Comparison of ENCODE assay signal across 21 mouse cellular contexts in the genomic region with DNA sequence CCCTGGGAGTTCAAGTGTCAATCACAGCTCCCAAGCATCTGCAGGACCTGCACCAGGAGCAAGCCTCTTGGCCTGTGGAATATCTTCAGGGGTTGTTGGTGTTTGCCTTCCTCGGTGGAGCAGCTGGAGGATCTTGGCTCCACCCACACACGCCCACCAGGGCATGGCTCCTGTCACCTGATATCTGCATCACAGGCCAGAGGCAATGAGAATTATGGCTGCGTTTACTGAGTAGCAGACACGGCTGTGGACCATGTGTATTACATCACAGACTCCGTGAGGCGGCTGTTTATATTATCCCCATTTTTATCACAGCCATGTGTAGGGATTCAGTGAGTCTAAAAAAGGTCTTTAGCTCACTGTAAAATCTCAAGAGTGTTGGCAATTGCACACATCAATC. TPM values are rescaled to one million over a fixed set of nuclear protein-coding genes. Genes with fewer than 3 reads are reported as not detected.
DNase-seq lines count a peak whose midpoint lies in the region; ATAC-seq and TF ChIP-seq lines count a peak whose summit lies in the region.
"Had no signal": no experiment of that assay in that cellular context is flagged by ENCODE, and none has a peak within 500 bp of the region (broad histone marks: within the 10 kb centered on the region; RNA-seq: fewer than 3 reads in every experiment).

No protein-coding gene starts in this region.

- no peak for TF ChIP-seq CTCF in intestine, postnatal 0 days (IDR thresholded peaks at IDR 0.05; ENCODE audit: low read depth)

- peak overlapping the region; percentile 38; the same call in 1 of the 2 replicates for H3K27ac ChIP-seq in intestine, embryonic 14.5 days (ENCODE audit: low read depth)
- no peak overlapping the region for H3K27ac ChIP-seq in intestine, postnatal 0 days (ENCODE audit: low read depth, low read length)
- H3K27ac ChIP-seq in lung, embryonic 16.5 days (ENCODE audit: low read length), result peak overlapping the region; percentile 52; the same call in 1 of the 2 replicates
- H3K27ac ChIP-seq in intestine, embryonic 16.5 days (ENCODE audit: low read length), result no peak overlapping the region
- peak overlapping the region; percentile 58; the same call in 1 of the 2 replicates for H3K27ac ChIP-seq in stomach, embryonic 16.5 days (ENCODE audit: low read length)
- H3K27ac ChIP-seq: hindbrain, postnatal 0 days; midbrain, embryonic 13.5 days had no signal

- no peak overlapping the region for H3K4me2 ChIP-seq in intestine, embryonic 14.5 days (ENCODE audit: low read length)
- no peak overlapping the region for H3K4me2 ChIP-seq in intestine, postnatal 0 days (replicated peaks; ENCODE audit: low read depth)
- no peak overlapping the region for H3K4me2 ChIP-seq in lung, embryonic 16.5 days (ENCODE audit: low read depth, low read length)
- no peak overlapping the region for H3K4me2 ChIP-seq in intestine, embryonic 16.5 days (ENCODE audit: low read depth, low read length)
- no peak overlapping the region for H3K4me2 ChIP-seq in stomach, embryonic 16.5 days (ENCODE audit: low read depth, low read length)
- H3K4me2 ChIP-seq: heart, embryonic 11.5 days; midbrain, embryonic 13.5 days had no signal

- ATAC-seq in intestine, embryonic 14.5 days (replicated peaks; ENCODE audit: low FRiP score, low TSS enrichment, low read depth), result peak; percentile 83
- ATAC-seq in intestine, postnatal 0 days, result no peak
- ATAC-seq in lung, embryonic 16.5 days (ENCODE audit: low read depth), result peak; percentile 53
- peak; percentile 74 for ATAC-seq in intestine, embryonic 16.5 days
- ATAC-seq in stomach, embryonic 16.5 days (ENCODE audit: insufficient read depth, low FRiP score), result peak; percentile 92
- ATAC-seq: forebrain, embryonic 16.5 days; hindbrain, postnatal 0 days; midbrain, embryonic 13.5 days had no signal

- H3K4me3 ChIP-seq in intestine, embryonic 14.5 days (ENCODE audit: low read depth, low read length), result no peak overlapping the region
- no peak overlapping the region for H3K4me3 ChIP-seq in intestine, postnatal 0 days (ENCODE audit: low read depth, low read length)
- no peak overlapping the region for H3K4me3 ChIP-seq in lung, embryonic 16.5 days (ENCODE audit: low read length)
- H3K4me3 ChIP-seq in intestine, embryonic 16.5 days (ENCODE audit: low read length), result no peak overlapping the region
- no peak overlapping the region for H3K4me3 ChIP-seq in stomach, embryonic 16.5 days (replicated peaks; ENCODE audit: low read length)
- H3K4me3 ChIP-seq: midbrain, embryonic 13.5 days had no signal

- no peaks in the 10 kb centered on the region for H3K36me3 ChIP-seq in intestine, embryonic 14.5 days (ENCODE audit: control insufficient read depth, insufficient read depth, low read length)
- no peaks in the 10 kb centered on the region for H3K36me3 ChIP-seq in intestine, postnatal 0 days (ENCODE audit: control insufficient read depth, insufficient read depth)
- H3K36me3 ChIP-seq in lung, embryonic 16.5 days (ENCODE audit: control insufficient read depth, insufficient read depth, low read length), result no peaks in the 10 kb centered on the region
- no peaks in the 10 kb centered on the region for H3K36me3 ChIP-seq in intestine, embryonic 16.5 days (ENCODE audit: control insufficient read depth, insufficient read depth, low read length)
- no peaks in the 10 kb centered on the region for H3K36me3 ChIP-seq in stomach, embryonic 16.5 days (ENCODE audit: control insufficient read depth, insufficient read depth, low read length)
- H3K36me3 ChIP-seq: midbrain, embryonic 13.5 days had no signal

- DNase-seq in intestine, embryonic 14.5 days (ENCODE audit: low spot score), result peak; percentile 65
- DNase-seq in lung, postnatal 14 days, result no peak
- no peak for DNase-seq in adrenal gland, postnatal 36 days
- no peak for DNase-seq in layer of hippocampus, adult 8-10 months (ENCODE audit: low spot score in 2 of 2)
- DNase-seq: cerebellum, adult 11 months; cerebellum, postnatal 36 days; layer of hippocampus, postnatal 36 days; lung, postnatal 10 days; right cerebral cortex, postnatal 14 days had no signal

- H3K4me1 ChIP-seq in intestine, embryonic 14.5 days (replicated peaks; ENCODE audit: control insufficient read depth, insufficient read depth, low read length), result peaks cover 19% of the 10 kb centered on the region
- H3K4me1 ChIP-seq in intestine, postnatal 0 days (replicated peaks; ENCODE audit: control insufficient read depth, insufficient read depth, low read length), result no peaks in the 10 kb centered on the region
- H3K4me1 ChIP-seq in lung, embryonic 16.5 days (replicated peaks; ENCODE audit: control insufficient read depth, insufficient read depth, low read length), result peaks cover 10% of the 10 kb centered on the region
- H3K4me1 ChIP-seq in intestine, embryonic 16.5 days (ENCODE audit: control insufficient read depth, insufficient read depth, low read length), result peaks cover 8% of the 10 kb centered on the region
- H3K4me1 ChIP-seq in stomach, embryonic 16.5 days (ENCODE audit: control insufficient read depth, insufficient read depth, low read length), result peaks cover 13% of the 10 kb centered on the region
- H3K4me1 ChIP-seq: midbrain, embryonic 13.5 days had no signal

- 21% methylated on average over 6 of the region's 6 CpGs for WGBS in intestine, embryonic 14.5 days
- 20% methylated on average over 6 of the region's 6 CpGs for WGBS in intestine, postnatal 0 days
- 17% methylated on average over 6 of the region's 6 CpGs for WGBS in lung, embryonic 16.5 days
- WGBS in intestine, embryonic 16.5 days, result 26% methylated on average over 6 of the region's 6 CpGs
- 24% methylated on average over 6 of the region's 6 CpGs for WGBS in stomach, embryonic 16.5 days

- no peak overlapping the region for H3K9ac ChIP-seq in intestine, embryonic 14.5 days (ENCODE audit: low read length)
- no peak overlapping the region for H3K9ac ChIP-seq in intestine, postnatal 0 days (ENCODE audit: low read depth, low read length)
- H3K9ac ChIP-seq in lung, embryonic 16.5 days (ENCODE audit: low read length), result no peak overlapping the region
- no peak overlapping the region for H3K9ac ChIP-seq in intestine, embryonic 16.5 days (ENCODE audit: low read depth, low read length)
- no peak overlapping the region for H3K9ac ChIP-seq in stomach, embryonic 16.5 days (ENCODE audit: low read length)
- H3K9ac ChIP-seq: midbrain, embryonic 13.5 days had no signal

- no peaks in the 10 kb centered on the region for H3K9me3 ChIP-seq in intestine, embryonic 14.5 days (ENCODE audit: control insufficient read depth, low read length)
- no peaks in the 10 kb centered on the region for H3K9me3 ChIP-seq in intestine, postnatal 0 days (ENCODE audit: control insufficient read depth)
- no peaks in the 10 kb centered on the region for H3K9me3 ChIP-seq in lung, embryonic 16.5 days (ENCODE audit: control insufficient read depth, low read length)
- H3K9me3 ChIP-seq in intestine, embryonic 16.5 days (ENCODE audit: control insufficient read depth, low read length), result no peaks in the 10 kb centered on the region
- no peaks in the 10 kb centered on the region for H3K9me3 ChIP-seq in stomach, embryonic 16.5 days (replicated peaks; ENCODE audit: control insufficient read depth, low read length)
- H3K9me3 ChIP-seq: midbrain, embryonic 13.5 days had no signal

- no peaks in the 10 kb centered on the region for H3K27me3 ChIP-seq in intestine, embryonic 14.5 days (replicated peaks; ENCODE audit: control insufficient read depth, insufficient read depth, low read length)
- H3K27me3 ChIP-seq in intestine, postnatal 0 days (replicated peaks; ENCODE audit: control insufficient read depth, insufficient read depth, low read length), result 0 out of 2 replicates have a peak, but pooled peaks cover 2% of the 10 kb centered on the region
- H3K27me3 ChIP-seq in lung, embryonic 16.5 days (ENCODE audit: control insufficient read depth, insufficient read depth, low read depth, low read length), result no peaks in the 10 kb centered on the region
- no peaks in the 10 kb centered on the region for H3K27me3 ChIP-seq in intestine, embryonic 16.5 days (replicated peaks; ENCODE audit: control insufficient read depth, insufficient read depth, low read length)
- no peaks in the 10 kb centered on the region for H3K27me3 ChIP-seq in stomach, embryonic 16.5 days (ENCODE audit: control insufficient read depth, insufficient read depth, low read length)
- H3K27me3 ChIP-seq: midbrain, embryonic 13.5 days had no signal

RNA-seq across cellular contexts. Expression of gene Cdrt4, which starts 53.6 kb away (rescaled TPM):
- 0.35 TPM in 1 of 2 replicates, not detected in the other for polyA plus RNA-seq in intestine, embryonic 14.5 days (2014; fragmentation: Nextera tagmentation; extraction: Ambion mirVana)
- polyA plus RNA-seq in intestine, postnatal 0 days (2015; fragmentation: Nextera tagmentation; extraction: Ambion mirVana), result not detected in 2 replicates
- polyA plus RNA-seq in lung, embryonic 16.5 days (2015; fragmentation: Nextera tagmentation; extraction: Ambion mirVana), result 0.21 and 0.52 TPM in 2 replicates
- polyA plus RNA-seq in intestine, embryonic 16.5 days (2015; fragmentation: Nextera tagmentation; extraction: Ambion mirVana), result 0.33 TPM in 1 of 2 replicates, not detected in the other
- 0.32 TPM in 1 of 2 replicates, not detected in the other for polyA plus RNA-seq in stomach, embryonic 16.5 days (2015; fragmentation: Nextera tagmentation; extraction: Ambion mirVana)
- not detected for total RNA-seq in adrenal gland, postnatal 36 days (2021)
- under 1 TPM in 1 of 4 experiments, not detected in 3; 0.66 TPM for total RNA-seq in layer of hippocampus, adult 8-10 months (2022)
- total RNA-seq: heart, postnatal 25 days; hindbrain, postnatal 0 days; liver, adult 2 months had no signal
- polyA plus RNA-seq: forebrain, embryonic 16.5 days; heart, embryonic 11.5 days; liver, adult 2 months; midbrain, embryonic 13.5 days; thymus, postnatal 0 days had no signal

RNA-seq across cellular contexts. Expression of gene Tekt3, which starts 56.8 kb away (rescaled TPM):
- polyA plus RNA-seq in intestine, embryonic 14.5 days (2014; fragmentation: Nextera tagmentation; extraction: Ambion mirVana), result not detected in 2 replicates
- not detected in 2 replicates for polyA plus RNA-seq in intestine, postnatal 0 days (2015; fragmentation: Nextera tagmentation; extraction: Ambion mirVana)
- polyA plus RNA-seq in lung, embryonic 16.5 days (2015; fragmentation: Nextera tagmentation; extraction: Ambion mirVana), result 0.31 and 0.41 TPM in 2 replicates
- polyA plus RNA-seq in intestine, embryonic 16.5 days (2015; fragmentation: Nextera tagmentation; extraction: Ambion mirVana), result not detected in 2 replicates
- polyA plus RNA-seq in stomach, embryonic 16.5 days (2015; fragmentation: Nextera tagmentation; extraction: Ambion mirVana), result not detected in 2 replicates
- total RNA-seq in adrenal gland, postnatal 36 days (2021), result not detected
- under 1 TPM in 3 of 4 experiments, not detected in 1; 0.18 to 0.36 (median 0.26) TPM for total RNA-seq in layer of hippocampus, adult 8-10 months (2022)
- total RNA-seq: gastrocnemius, postnatal 25 days; heart, postnatal 25 days; layer of hippocampus, postnatal 36 days; liver, adult 2 months had no signal
- polyA plus RNA-seq: forebrain, embryonic 16.5 days; heart, embryonic 11.5 days; hindbrain, postnatal 0 days; liver, adult 2 months; midbrain, embryonic 13.5 days; thymus, postnatal 0 days had no signal

Comparison
In these comparisons a context has a peak if more than half of its experiments do, and no peak if none do; other contexts are left out.
1. H3K27ac ChIP-seq: peak in intestine, embryonic 14.5 days (single experiment), lung, embryonic 16.5 days (single experiment) and stomach, embryonic 16.5 days (single experiment); none in intestine, postnatal 0 days (single experiment) and intestine, embryonic 16.5 days (single experiment).